Mouse (Mus musculus): ENCODE measurements around the gene Insc. TPM values are rescaled to one million over a fixed set of nuclear protein-coding genes. Genes with fewer than 3 reads are reported as not detected.

The Insc gene
- total RNA-seq (2023; ENCODE audit: inconsistent age) = 9.8 to 13.6 TPM (median 11.0 TPM) in 4 replicates

GRCm38 (mm10) chr7:114743022-114743780 lies at the start of gene Insc:
Gene Insc, plus strand, starts transcription at chr7:114743694.

GRCm38 (mm10) chr7:114718300-114718699 lies 25.2 kb upstream of the Insc start, which contains the start of gene Calcb:
Gene Calcb, plus strand, starts transcription at chr7:114718643.

Other genes with a start within 250 kb of the Insc start
- 10.3 to 15.5 TPM (median 12.5 TPM) in 4 replicates for gene Cyp2r1, start 180.7 kb upstream of the Insc start, total RNA-seq (2023; ENCODE audit: inconsistent age)
- not detected in 4 replicates for gene Calca, start 107.3 kb upstream of the Insc start, total RNA-seq (2023; ENCODE audit: inconsistent age)
- gene Calcb, start 25.1 kb upstream of the Insc start, total RNA-seq (2023; ENCODE audit: inconsistent age) = not detected in 4 replicates

Measured in B cell, adult (primary cell).